Mouse (Mus musculus): Measurements from ENCODE around the gene Slc19a1. TPM values are rescaled to one million over a fixed set of nuclear protein-coding genes. Genes with fewer than 3 reads are reported as not detected.

The Slc19a1 gene
- polyA plus RNA-seq, 1 experiment from 2014 or later = 45.7 TPM

DNA sequence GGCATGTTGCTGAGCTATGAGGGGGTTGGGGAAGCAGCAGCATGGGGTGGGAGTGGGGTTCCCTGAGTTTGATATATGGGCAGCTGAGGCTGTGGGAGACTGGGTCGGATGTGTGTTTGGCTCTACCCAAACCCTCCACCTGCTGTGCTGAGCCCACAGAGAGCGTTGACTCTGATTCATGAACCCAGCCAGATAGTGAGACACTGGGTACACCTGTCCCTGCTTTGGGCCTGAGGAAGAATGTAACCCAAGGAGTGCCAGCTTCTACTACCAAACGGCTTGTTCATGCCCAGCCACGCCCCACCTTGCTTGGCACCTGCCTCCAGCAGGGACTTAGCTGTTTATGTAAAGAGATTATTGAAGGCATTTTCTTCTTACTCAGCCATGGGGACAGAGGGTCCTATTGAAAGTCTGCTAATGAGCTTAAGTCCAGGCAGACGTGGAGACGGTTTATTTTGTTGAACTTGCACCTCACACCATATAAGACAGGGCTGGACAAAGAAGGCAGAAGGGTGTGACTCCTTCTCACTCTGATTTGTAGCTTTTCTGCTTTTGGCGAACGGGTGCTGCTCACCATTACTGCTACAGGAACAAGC is 6.6 kb downstream of the Slc19a1 start:
- H3K4me1 ChIP-seq = peaks cover 18% of the 10 kb centered on the region
- no peak for ATAC-seq (replicated peaks)
- WGBS = 65% methylated on average over 8 of the region's 8 CpGs
- no peak overlapping the region for H3K27ac ChIP-seq
- H3K36me3 ChIP-seq (replicated peaks) = peaks cover 19% of the 10 kb centered on the region
- no peaks in the 10 kb centered on the region for H3K27me3 ChIP-seq (replicated peaks)
- H3K4me2 ChIP-seq = no peak overlapping the region
- H3K9me3 ChIP-seq = no peaks in the 10 kb centered on the region
- no peak overlapping the region for H3K9ac ChIP-seq
- H3K4me3 ChIP-seq = no peak overlapping the region

- Histone ChIP-seq H3K4me1 (no peaks in the 10 kb centered on the region), H3K9ac (no peak overlapping the region), H3K27ac (no peak overlapping the region), H3K4me2 (no peak overlapping the region), H3K9me3 (no peaks in the 10 kb centered on the region), H3K36me3 (replicated peaks) (peaks cover 11% of the 10 kb centered on the region), H3K27me3 (replicated peaks) (no peaks in the 10 kb centered on the region), H3K4me3 (no peak overlapping the region)
- ATAC-seq (replicated peaks) = no peak
- WGBS = 81% methylated on average over 3 of the region's 4 CpGs
Observed at GRCm38 (mm10) chr10:77048196-77048595, 16.2 kb downstream of the Slc19a1 start.

DNA sequence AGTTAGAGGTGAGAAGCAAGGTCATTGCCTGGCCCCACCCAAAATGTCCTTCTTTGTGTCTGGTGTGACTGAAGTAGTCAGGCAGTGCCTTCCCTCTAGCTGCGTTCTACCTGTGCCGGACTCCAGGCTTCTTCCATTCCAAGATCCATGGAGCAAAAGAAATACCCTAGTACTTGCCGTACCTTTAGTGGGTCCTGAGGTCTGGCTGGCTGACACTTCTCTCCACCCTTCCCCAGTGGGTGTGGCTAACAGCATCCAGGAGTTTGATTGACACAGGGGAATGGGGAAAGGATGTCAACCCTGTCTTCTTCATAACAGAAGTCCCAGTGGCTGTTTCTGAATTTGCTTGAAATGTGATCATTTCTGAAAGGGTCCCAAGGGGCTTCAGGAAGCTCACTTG is 16.6 kb downstream of the Slc19a1 start:
- WGBS = 91% methylated on average over 3 of the region's 3 CpGs
- peaks cover 7% of the 10 kb centered on the region for H3K36me3 ChIP-seq (replicated peaks)
- no peak for ATAC-seq (replicated peaks)

DNA sequence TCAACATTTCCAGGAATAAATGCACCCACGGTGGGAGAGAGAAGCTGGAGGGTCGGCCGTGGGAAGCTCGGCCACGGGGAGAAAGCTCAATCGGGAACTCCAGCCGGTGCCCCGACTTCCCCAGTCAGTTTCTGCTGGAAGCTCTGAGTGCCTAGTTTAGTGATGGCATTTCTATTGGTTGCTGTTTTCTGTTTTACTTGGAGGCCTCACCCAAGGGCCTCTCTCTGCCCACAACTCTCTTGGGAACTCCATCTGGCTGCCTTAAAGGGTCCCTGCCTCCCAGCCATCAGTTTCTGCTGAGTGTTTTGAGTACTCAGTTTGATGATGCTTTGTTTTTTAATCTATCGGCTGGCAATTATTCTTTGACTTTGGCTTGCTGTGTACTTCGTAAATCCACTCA is 24.7 kb downstream of the Slc19a1 start:
- no peaks in the 10 kb centered on the region for H3K36me3 ChIP-seq (replicated peaks)
- ATAC-seq (replicated peaks) = no peak
- no peak overlapping the region for H3K4me3 ChIP-seq
- H3K27me3 ChIP-seq (replicated peaks) = no peaks in the 10 kb centered on the region
- H3K4me2 ChIP-seq = no peak overlapping the region
- H3K9me3 ChIP-seq = no peaks in the 10 kb centered on the region
- 84% methylated on average over 10 of the region's 10 CpGs for WGBS
- no peak overlapping the region for H3K9ac ChIP-seq
- no peak overlapping the region for H3K27ac ChIP-seq
- no peaks in the 10 kb centered on the region for H3K4me1 ChIP-seq

More for the DNA sequence above, 16.6 kb downstream of the Slc19a1 start:
- H3K4me3 ChIP-seq = no peak overlapping the region
- H3K27ac ChIP-seq = no peak overlapping the region
- no peaks in the 10 kb centered on the region for H3K27me3 ChIP-seq (replicated peaks)
- no peaks in the 10 kb centered on the region for H3K4me1 ChIP-seq
- no peak overlapping the region for H3K4me2 ChIP-seq
- H3K9ac ChIP-seq = no peak overlapping the region
- H3K9me3 ChIP-seq = no peaks in the 10 kb centered on the region

DNA sequence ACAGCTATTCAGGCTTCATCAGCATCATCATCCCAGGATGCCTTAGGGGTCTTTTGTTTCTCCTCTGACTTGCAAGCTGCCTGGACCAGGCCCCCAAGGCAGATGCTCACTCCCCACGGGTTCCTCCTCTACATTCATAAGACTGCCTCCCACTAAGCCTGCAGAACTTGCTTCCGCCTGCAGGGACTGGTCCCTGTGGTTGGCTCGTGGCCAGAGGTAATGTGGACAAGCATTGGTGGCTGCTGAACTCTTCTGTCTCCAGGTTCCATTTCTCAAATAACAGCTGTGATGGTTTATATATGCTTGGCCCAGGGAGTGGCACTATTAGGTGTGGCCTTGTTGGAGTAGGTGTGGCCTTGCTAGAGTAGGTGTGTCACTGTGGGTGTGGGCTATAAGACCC is 29.4 kb downstream of the Slc19a1 start:
- Histone ChIP-seq H3K4me2 (no peak overlapping the region), H3K9ac (no peak overlapping the region), H3K4me1 (no peaks in the 10 kb centered on the region), H3K36me3 (replicated peaks) (no peaks in the 10 kb centered on the region), H3K27me3 (replicated peaks) (no peaks in the 10 kb centered on the region), H3K4me3 (no peak overlapping the region), H3K9me3 (no peaks in the 10 kb centered on the region), H3K27ac (no peak overlapping the region)
- no peak for ATAC-seq (replicated peaks)
- WGBS = 79% methylated on average over 3 of the region's 3 CpGs

- Histone ChIP-seq H3K9ac (no peak overlapping the region), H3K9me3 (no peaks in the 10 kb centered on the region), H3K27me3 (replicated peaks) (no peaks in the 10 kb centered on the region), H3K4me2 (no peak overlapping the region), H3K27ac (no peak overlapping the region), H3K4me3 (no peak overlapping the region), H3K4me1 (no peaks in the 10 kb centered on the region), H3K36me3 (replicated peaks) (no peaks in the 10 kb centered on the region)
- WGBS = 73% methylated on average over 11 of the region's 11 CpGs
- no peak for ATAC-seq (replicated peaks)
Observed at GRCm38 (mm10) chr10:77062393-77063010, 30.5 kb downstream of the Slc19a1 start.

DNA sequence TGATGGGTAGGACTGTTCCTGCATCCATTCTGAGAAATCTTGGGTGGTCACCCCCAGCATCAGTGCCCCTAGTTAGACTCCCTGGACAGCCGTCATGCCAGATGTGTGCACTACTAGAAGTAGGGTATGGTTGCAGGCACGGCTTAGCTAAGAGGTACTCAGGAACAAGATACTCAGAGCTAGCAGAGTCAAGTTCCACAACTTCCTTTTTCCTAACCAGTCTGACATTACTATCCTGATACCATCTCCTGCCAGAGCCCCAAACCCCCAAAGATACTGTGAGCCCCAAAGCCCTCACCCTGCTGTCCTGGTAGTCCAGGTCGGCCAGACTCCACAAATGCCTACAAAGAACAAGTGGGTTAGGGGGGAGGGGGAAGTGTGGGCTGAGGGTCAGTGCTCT is 32.2 kb downstream of the Slc19a1 start:
- H3K36me3 ChIP-seq (replicated peaks) = no peaks in the 10 kb centered on the region
- no peaks in the 10 kb centered on the region for H3K27me3 ChIP-seq (replicated peaks)
- no peak for ATAC-seq (replicated peaks)
- H3K27ac ChIP-seq = no peak overlapping the region
- no peak overlapping the region for H3K4me3 ChIP-seq
- H3K4me1 ChIP-seq = no peaks in the 10 kb centered on the region
- H3K4me2 ChIP-seq = no peak overlapping the region
- H3K9ac ChIP-seq = no peak overlapping the region
- WGBS = 97% methylated on average over 3 of the region's 3 CpGs
- no peaks in the 10 kb centered on the region for H3K9me3 ChIP-seq

- Histone ChIP-seq H3K4me3 (no peak overlapping the region), H3K9ac (no peak overlapping the region), H3K4me2 (no peak overlapping the region), H3K27me3 (replicated peaks) (no peaks in the 10 kb centered on the region), H3K9me3 (no peaks in the 10 kb centered on the region), H3K4me1 (no peaks in the 10 kb centered on the region), H3K36me3 (replicated peaks) (no peaks in the 10 kb centered on the region), H3K27ac (no peak overlapping the region)
- no peak for ATAC-seq (replicated peaks)
Observed at GRCm38 (mm10) chr10:77064659-77065058, 32.6 kb downstream of the Slc19a1 start.

GRCm38 (mm10) chr10:77068469-77068868 is 36.4 kb downstream of the Slc19a1 start:
- Histone ChIP-seq H3K4me3 (no peak overlapping the region), H3K4me2 (no peak overlapping the region), H3K27ac (no peak overlapping the region), H3K4me1 (no peaks in the 10 kb centered on the region), H3K9me3 (no peaks in the 10 kb centered on the region), H3K36me3 (replicated peaks) (no peaks in the 10 kb centered on the region), H3K9ac (no peak overlapping the region), H3K27me3 (replicated peaks) (no peaks in the 10 kb centered on the region)
- no peak for ATAC-seq (replicated peaks)
- 89% methylated on average over 7 of the region's 7 CpGs for WGBS

DNA sequence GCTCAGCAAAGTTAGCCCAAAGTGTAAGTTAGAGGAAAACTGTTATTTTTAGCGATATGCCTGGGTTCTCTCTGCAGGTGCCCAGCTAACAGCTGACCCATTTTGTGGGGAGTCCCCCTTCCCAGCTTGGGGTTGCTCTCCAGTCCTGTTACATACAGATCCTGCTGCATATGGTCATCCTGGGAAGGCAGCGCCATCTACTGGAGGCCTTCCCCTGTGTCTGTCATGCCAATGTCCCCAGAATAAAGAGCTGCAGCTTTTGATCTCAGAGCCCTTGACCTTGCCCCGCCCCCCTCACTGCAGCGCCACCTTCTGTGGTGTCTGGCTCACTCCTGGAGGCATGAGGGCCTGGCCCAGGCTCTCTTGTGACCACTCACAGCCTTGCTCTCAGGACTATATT is 38.0 kb downstream of the Slc19a1 start:
- H3K9ac ChIP-seq = no peak overlapping the region
- H3K36me3 ChIP-seq (replicated peaks) = no peaks in the 10 kb centered on the region
- H3K4me2 ChIP-seq = no peak overlapping the region
- ATAC-seq (replicated peaks) = no peak
- no peaks in the 10 kb centered on the region for H3K4me1 ChIP-seq
- H3K27me3 ChIP-seq (replicated peaks) = no peaks in the 10 kb centered on the region
- WGBS = 63% methylated on average over 4 of the region's 4 CpGs
- H3K9me3 ChIP-seq = no peaks in the 10 kb centered on the region
- no peak overlapping the region for H3K4me3 ChIP-seq
- H3K27ac ChIP-seq = no peak overlapping the region

- H3K27ac ChIP-seq = no peak overlapping the region
- H3K9ac ChIP-seq = no peak overlapping the region
- H3K36me3 ChIP-seq (replicated peaks) = no peaks in the 10 kb centered on the region
- H3K9me3 ChIP-seq = no peaks in the 10 kb centered on the region
- no peak overlapping the region for H3K4me2 ChIP-seq
- H3K4me3 ChIP-seq = no peak overlapping the region
- 90% methylated on average over 4 of the region's 4 CpGs for WGBS
- ATAC-seq (replicated peaks) = no peak
- no peaks in the 10 kb centered on the region for H3K4me1 ChIP-seq
- no peaks in the 10 kb centered on the region for H3K27me3 ChIP-seq (replicated peaks)
Observed at GRCm38 (mm10) chr10:77074276-77074974, 42.4 kb downstream of the Slc19a1 start.

DNA sequence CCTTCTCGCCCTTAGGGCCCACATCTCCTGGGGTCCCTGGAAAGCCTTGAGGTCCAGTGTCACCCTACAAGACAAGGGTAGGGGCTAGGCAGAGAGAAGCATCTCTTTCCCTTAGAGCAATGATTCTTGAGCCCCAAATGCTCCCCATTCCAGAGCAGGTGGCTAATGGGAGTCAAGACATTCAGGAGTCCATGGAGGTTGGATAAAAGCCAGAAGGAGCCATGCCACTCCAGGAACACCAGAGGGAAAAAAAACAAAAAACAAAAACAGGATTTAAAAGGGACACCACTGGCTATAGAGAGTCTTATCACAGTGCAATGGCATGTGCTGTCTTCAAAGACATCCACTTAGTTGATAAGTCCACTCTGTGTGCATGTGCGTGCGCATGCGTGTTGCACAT is 46.4 kb downstream of the Slc19a1 start:
- no peak overlapping the region for H3K4me3 ChIP-seq
- no peaks in the 10 kb centered on the region for H3K9me3 ChIP-seq
- H3K9ac ChIP-seq = no peak overlapping the region
- WGBS = 95% methylated on average over 4 of the region's 4 CpGs
- H3K36me3 ChIP-seq (replicated peaks) = no peaks in the 10 kb centered on the region
- no peaks in the 10 kb centered on the region for H3K4me1 ChIP-seq
- H3K27me3 ChIP-seq (replicated peaks) = no peaks in the 10 kb centered on the region
- no peak for ATAC-seq (replicated peaks)
- no peak overlapping the region for H3K4me2 ChIP-seq
- H3K27ac ChIP-seq = no peak overlapping the region

- H3K4me2 ChIP-seq = no peak overlapping the region
- no peaks in the 10 kb centered on the region for H3K27me3 ChIP-seq (replicated peaks)
- no peak overlapping the region for H3K9ac ChIP-seq
- no peak overlapping the region for H3K27ac ChIP-seq
- ATAC-seq (replicated peaks) = no peak
- no peak overlapping the region for H3K4me3 ChIP-seq
- no peaks in the 10 kb centered on the region for H3K9me3 ChIP-seq
- no peaks in the 10 kb centered on the region for H3K4me1 ChIP-seq
- 85% methylated on average over 8 of the region's 8 CpGs for WGBS
- H3K36me3 ChIP-seq (replicated peaks) = no peaks in the 10 kb centered on the region
Observed at GRCm38 (mm10) chr10:77078961-77079360, 46.9 kb downstream of the Slc19a1 start.

All from midbrain, embryonic 15.5 days (tissue).